Mouse (Mus musculus): ENCODE data around the gene Acvr1b. TPM values are rescaled to one million over a fixed set of nuclear protein-coding genes. Genes with fewer than 3 reads are reported as not detected.

The Acvr1b gene
- total RNA-seq, 2 experiments from 2014 or later: 82.8 to 83.1 TPM

Small RNA genes within 50 kb of the gene (microRNA-seq; reads per million reads assigned to microRNA genes)
- gene Mir6962: 2.4 to 2.6 reads per million in 2 experiments

Other genes with a start within 250 kb of the Acvr1b start
- gene Gm47841, start 126.7 kb upstream of the Acvr1b start, total RNA-seq (2021): not detected
- 1 to 10 TPM; 1.5 TPM for gene Fignl2, start 95.5 kb upstream of the Acvr1b start, total RNA-seq (2021)
- not detected for gene Ankrd33, start 58.3 kb upstream of the Acvr1b start, total RNA-seq (2021)
- 10 to 100 TPM in 1 of 2 experiments, 1 to 10 TPM in 1; 8.6 to 10.5 TPM for gene Acvrl1, start 45.5 kb upstream of the Acvr1b start, total RNA-seq (2021)
- 10 to 100 TPM; 73.1 to 77.9 TPM for gene Grasp, start 50.1 kb downstream of the Acvr1b start, total RNA-seq (2021)
- 10 to 100 TPM; 50.5 to 62.3 TPM for gene Nr4a1, start 80.2 kb downstream of the Acvr1b start, total RNA-seq (2021)
- 10 to 100 TPM; 45.2 to 53.9 TPM for gene Atg101, start 110.2 kb downstream of the Acvr1b start, total RNA-seq (2021)
- gene 6030408B16Rik, start 119.1 kb downstream of the Acvr1b start, total RNA-seq (2021): under 1 TPM; 0.22 to 0.42 TPM
- gene Krt80, start 196.1 kb downstream of the Acvr1b start, total RNA-seq (2021): under 1 TPM; 0.21 to 0.22 TPM
- gene Krt7, start 237.0 kb downstream of the Acvr1b start, total RNA-seq (2021): not detected